ENCODE assay signal across 13 mouse cellular contexts in genomic region chr1:104957046-104957445, GRCm38 (mm10).
DNase-seq lines count a peak whose midpoint lies in the region; ATAC-seq and TF ChIP-seq lines count a peak whose summit lies in the region.
"Had no signal": no experiment of that assay in that cellular context is flagged by ENCODE, and none has a peak within 500 bp of the region (broad histone marks: within the 10 kb centered on the region; RNA-seq: fewer than 3 reads in every experiment).

No protein-coding gene starts in this region.

- no peaks in the 10 kb centered on the region for H3K36me3 ChIP-seq in embryonic facial prominence, embryonic 14.5 days (ENCODE audit: control insufficient read depth, insufficient read depth, low read length)
- H3K36me3 ChIP-seq in embryonic facial prominence, embryonic 10.5 days (replicated peaks): no peaks in the 10 kb centered on the region
- H3K36me3 ChIP-seq in neural tube, embryonic 11.5 days (ENCODE audit: control insufficient read depth, insufficient read depth, low read length): no peaks in the 10 kb centered on the region
- no peaks in the 10 kb centered on the region for H3K36me3 ChIP-seq in hindbrain, postnatal 0 days (ENCODE audit: insufficient read depth, low read length)
- no peaks in the 10 kb centered on the region for H3K36me3 ChIP-seq in liver, embryonic 12.5 days
- H3K36me3 ChIP-seq: heart, embryonic 15.5 days had no signal

- no peak for ATAC-seq in embryonic facial prominence, embryonic 14.5 days (ENCODE audit: low read depth)
- peak; percentile 45 for ATAC-seq in neural tube, embryonic 11.5 days (ENCODE audit: insufficient read depth, low FRiP score, low TSS enrichment)
- peak; percentile 45; the same call in 1 of the 2 replicates for ATAC-seq in hindbrain, postnatal 0 days
- ATAC-seq in liver, embryonic 12.5 days: no peak
- ATAC-seq in erythroid progenitor cell, adult 5-6 weeks (replicated peaks; ENCODE audit: low FRiP score, poor library complexity, severe bottlenecking): no peak

- no peak overlapping the region for H3K27ac ChIP-seq in embryonic facial prominence, embryonic 14.5 days (replicated peaks; ENCODE audit: low read depth, low read length)
- no peak overlapping the region for H3K27ac ChIP-seq in embryonic facial prominence, embryonic 10.5 days (replicated peaks)
- no peak overlapping the region for H3K27ac ChIP-seq in neural tube, embryonic 11.5 days (ENCODE audit: low read depth, low read length)
- peak overlapping the region; percentile 32; the same call in 1 of the 2 replicates for H3K27ac ChIP-seq in hindbrain, postnatal 0 days
- no peak overlapping the region for H3K27ac ChIP-seq in liver, embryonic 12.5 days
- H3K27ac ChIP-seq: heart, embryonic 15.5 days had no signal

- no peaks in the 10 kb centered on the region for H3K9me3 ChIP-seq in embryonic facial prominence, embryonic 14.5 days (ENCODE audit: control insufficient read depth, low read length)
- no peaks in the 10 kb centered on the region for H3K9me3 ChIP-seq in embryonic facial prominence, embryonic 10.5 days
- no peaks in the 10 kb centered on the region for H3K9me3 ChIP-seq in neural tube, embryonic 11.5 days (ENCODE audit: control insufficient read depth, low read length)
- H3K9me3 ChIP-seq in hindbrain, postnatal 0 days (ENCODE audit: low read length): no peaks in the 10 kb centered on the region
- no peaks in the 10 kb centered on the region for H3K9me3 ChIP-seq in liver, embryonic 12.5 days (replicated peaks)
- H3K9me3 ChIP-seq: heart, embryonic 15.5 days had no signal

- WGBS in embryonic facial prominence, embryonic 14.5 days: 49% methylated on average over 6 of the region's 6 CpGs
- 67% methylated on average over 6 of the region's 6 CpGs for WGBS in embryonic facial prominence, embryonic 10.5 days
- 39% methylated on average over 6 of the region's 6 CpGs for WGBS in neural tube, embryonic 11.5 days
- 18% methylated on average over 6 of the region's 6 CpGs for WGBS in hindbrain, postnatal 0 days
- 47% methylated on average over 6 of the region's 6 CpGs for WGBS in liver, embryonic 12.5 days (ENCODE audit: insufficient replicate concordance)

- H3K27me3 ChIP-seq in embryonic facial prominence, embryonic 14.5 days (replicated peaks; ENCODE audit: control insufficient read depth, insufficient read depth, low read length): no peaks in the 10 kb centered on the region
- no peaks in the 10 kb centered on the region for H3K27me3 ChIP-seq in embryonic facial prominence, embryonic 10.5 days (replicated peaks; ENCODE audit: low read depth, poor library complexity, severe bottlenecking)
- H3K27me3 ChIP-seq in neural tube, embryonic 11.5 days (ENCODE audit: control insufficient read depth, insufficient read depth, low read length): no peaks in the 10 kb centered on the region
- no peaks in the 10 kb centered on the region for H3K27me3 ChIP-seq in hindbrain, postnatal 0 days (ENCODE audit: insufficient read depth, low read length)
- no peaks in the 10 kb centered on the region for H3K27me3 ChIP-seq in liver, embryonic 12.5 days (replicated peaks)
- H3K27me3 ChIP-seq: heart, embryonic 15.5 days had no signal

- H3K9ac ChIP-seq in embryonic facial prominence, embryonic 14.5 days (ENCODE audit: low read depth, low read length): no peak overlapping the region
- H3K9ac ChIP-seq in neural tube, embryonic 11.5 days (ENCODE audit: low read length): no peak overlapping the region
- H3K9ac ChIP-seq in hindbrain, postnatal 0 days (replicated peaks; ENCODE audit: low read length): no peak overlapping the region
- H3K9ac ChIP-seq in liver, embryonic 12.5 days: no peak overlapping the region
- H3K9ac ChIP-seq: heart, embryonic 15.5 days had no signal

- DNase-seq in embryonic facial prominence, embryonic 14.5 days (ENCODE audit: low spot score): peak; percentile 24
- DNase-seq in embryonic facial prominence, embryonic 10.5 days (ENCODE audit: low spot score): no peak
- no peak for DNase-seq in neural tube, embryonic 11.5 days (ENCODE audit: low spot score)
- DNase-seq in neural tube, embryonic 10.5 days (ENCODE audit: extremely low spot score, low spot score): no peak
- DNase-seq in hindbrain, postnatal 0 days (ENCODE audit: low spot score): peak; percentile 73
- no peak for DNase-seq in adipocyte (ENCODE audit: low spot score)
- DNase-seq: adrenal gland, postnatal 10 days; kidney, postnatal 36 days; liver; lung, postnatal 4 days had no signal

- H3K4me2 ChIP-seq in embryonic facial prominence, embryonic 14.5 days (ENCODE audit: low read depth, low read length): no peak overlapping the region
- H3K4me2 ChIP-seq in neural tube, embryonic 11.5 days (ENCODE audit: low read depth): no peak overlapping the region
- H3K4me2 ChIP-seq in hindbrain, postnatal 0 days (ENCODE audit: low read depth, low read length): no peak overlapping the region
- H3K4me2 ChIP-seq in liver, embryonic 12.5 days: no peak overlapping the region
- H3K4me2 ChIP-seq: heart, embryonic 15.5 days had no signal

- no peak for TF ChIP-seq CTCF in hindbrain, postnatal 0 days (IDR thresholded peaks at IDR 0.05; ENCODE audit: low read depth)

- H3K4me1 ChIP-seq in embryonic facial prominence, embryonic 14.5 days (ENCODE audit: control insufficient read depth, insufficient read depth, low read length): no peaks in the 10 kb centered on the region
- no peaks in the 10 kb centered on the region for H3K4me1 ChIP-seq in embryonic facial prominence, embryonic 10.5 days
- H3K4me1 ChIP-seq in neural tube, embryonic 11.5 days (ENCODE audit: control insufficient read depth, insufficient read depth, low read length): no peaks in the 10 kb centered on the region
- H3K4me1 ChIP-seq in hindbrain, postnatal 0 days (ENCODE audit: insufficient read depth, low read length): no peaks in the 10 kb centered on the region
- H3K4me1 ChIP-seq in liver, embryonic 12.5 days: no peaks in the 10 kb centered on the region

- H3K4me3 ChIP-seq in embryonic facial prominence, embryonic 14.5 days (ENCODE audit: low read depth, low read length): no peak overlapping the region
- no peak overlapping the region for H3K4me3 ChIP-seq in embryonic facial prominence, embryonic 10.5 days
- no peak overlapping the region for H3K4me3 ChIP-seq in neural tube, embryonic 11.5 days (ENCODE audit: low read depth, low read length)
- no peak overlapping the region for H3K4me3 ChIP-seq in hindbrain, postnatal 0 days (ENCODE audit: low read length)
- H3K4me3 ChIP-seq in liver, embryonic 12.5 days: no peak overlapping the region
- H3K4me3 ChIP-seq: heart, embryonic 15.5 days had no signal

Comparison
In these comparisons a context has a peak if more than half of its experiments do, and no peak if none do; other contexts are left out.
1. DNase-seq: peak in embryonic facial prominence, embryonic 14.5 days (single experiment) and hindbrain, postnatal 0 days (single experiment); none in embryonic facial prominence, embryonic 10.5 days (single experiment), neural tube, embryonic 11.5 days (single experiment), neural tube, embryonic 10.5 days (single experiment) and adipocyte (single experiment).
2. ATAC-seq: peak in neural tube, embryonic 11.5 days (single experiment) and hindbrain, postnatal 0 days (single experiment); none in embryonic facial prominence, embryonic 14.5 days (single experiment), liver, embryonic 12.5 days (single experiment) and erythroid progenitor cell, adult 5-6 weeks (single experiment).